Mouse (Mus musculus) C2C12 (cell line): ENCODE data around the gene Fbxo42. TPM values are rescaled to one million over a fixed set of nuclear protein-coding genes. Genes with fewer than 3 reads are reported as not detected.

ENCODE experiments used
- H3K27me3 ChIP-seq: one replicate; pipeline ENCODE4 v1.6.1; 2011; ENCODE audit not compliant: control insufficient read depth, insufficient read depth, insufficient read length
- H3K36me3 ChIP-seq: one replicate; pipeline ENCODE4 v1.6.1; 2011; ENCODE audit not compliant: control insufficient read depth, insufficient read depth
- H3K4me3 ChIP-seq: one replicate; pipeline ENCODE4 v1.5.1; 2011; ENCODE audit warnings: mild to moderate bottlenecking, control low read depth; ENCODE audit not compliant: poor library complexity, insufficient read depth, severe bottlenecking
- H3K79me2 ChIP-seq: one replicate; pipeline ENCODE4 v1.6.1; 2011; ENCODE audit not compliant: control insufficient read depth, insufficient read depth
- H3K79me3 ChIP-seq: one replicate; pipeline ENCODE4 v1.6.1; 2011; ENCODE audit warnings: low read depth, control low read depth
- H3ac ChIP-seq: one replicate; pipeline ENCODE3; 2011; ENCODE audit warnings: low read depth; ENCODE audit not compliant: control insufficient read depth, insufficient read length
- CEBPB ChIP-seq: IDR thresholded peaks from one replicate; pipeline ENCODE4 v1.6.1; 2011; ENCODE audit warnings: low read depth, mild to moderate bottlenecking, control low read depth, moderate library complexity
- CTCF ChIP-seq: IDR thresholded peaks from one replicate; pipeline ENCODE4 v1.5.1; 2011; ENCODE audit not compliant: control insufficient read depth, insufficient read depth, insufficient read length
- FOSL1 ChIP-seq: IDR thresholded peaks from one replicate; pipeline ENCODE4 v1.8.0; 2011; ENCODE audit warnings: mild to moderate bottlenecking, low read length; ENCODE audit not compliant: poor library complexity, insufficient read depth, severe bottlenecking
- MAX ChIP-seq: IDR thresholded peaks from one replicate; pipeline ENCODE4 v1.6.1; 2011; ENCODE audit warnings: mild to moderate bottlenecking, control low read depth
- MYOD1 ChIP-seq: IDR thresholded peaks from one replicate; pipeline ENCODE4 v1.6.1; 2011; ENCODE audit warnings: low read depth; ENCODE audit not compliant: control insufficient read depth, insufficient read length
- MYOG ChIP-seq: IDR thresholded peaks from one replicate; pipeline ENCODE4 v1.6.1; 2011; ENCODE audit not compliant: control insufficient read depth, insufficient read length; ENCODE audit errors: extremely low read depth
- USF1 ChIP-seq: IDR thresholded peaks from one replicate; pipeline ENCODE4 v1.6.1; 2011; ENCODE audit warnings: low read depth, mild to moderate bottlenecking, control low read depth, moderate library complexity
- polyA plus RNA-seq: library from polyadenylated mRNA; unstranded; fragments of >200 nt; fragmentation: generic; extraction: Trizol; gene quantifications from one replicate; pipeline ENCODE4 v1.2.1, GENCODE M21; 2012; ENCODE audit warnings: missing spikeins

Fbxo42 gene
- polyA plus RNA-seq, 1 experiment = 11.6 TPM

GRCm38 (mm10) chr4:141236856-141237255 lies 89.1 kb downstream of the Fbxo42 start:
- H3K79me2 ChIP-seq = peaks cover 9% of the 10 kb centered on the region
- H3K27me3 ChIP-seq = no peaks in the 10 kb centered on the region
- H3ac ChIP-seq = no peak overlapping the region
- no peak overlapping the region for H3K4me3 ChIP-seq
- TF ChIP-seq MAX = no peak
- no peak for TF ChIP-seq CEBPB
- no peak for TF ChIP-seq MYOD1
- no peaks in the 10 kb centered on the region for H3K36me3 ChIP-seq
- peaks cover 2% of the 10 kb centered on the region for H3K79me3 ChIP-seq

DNA sequence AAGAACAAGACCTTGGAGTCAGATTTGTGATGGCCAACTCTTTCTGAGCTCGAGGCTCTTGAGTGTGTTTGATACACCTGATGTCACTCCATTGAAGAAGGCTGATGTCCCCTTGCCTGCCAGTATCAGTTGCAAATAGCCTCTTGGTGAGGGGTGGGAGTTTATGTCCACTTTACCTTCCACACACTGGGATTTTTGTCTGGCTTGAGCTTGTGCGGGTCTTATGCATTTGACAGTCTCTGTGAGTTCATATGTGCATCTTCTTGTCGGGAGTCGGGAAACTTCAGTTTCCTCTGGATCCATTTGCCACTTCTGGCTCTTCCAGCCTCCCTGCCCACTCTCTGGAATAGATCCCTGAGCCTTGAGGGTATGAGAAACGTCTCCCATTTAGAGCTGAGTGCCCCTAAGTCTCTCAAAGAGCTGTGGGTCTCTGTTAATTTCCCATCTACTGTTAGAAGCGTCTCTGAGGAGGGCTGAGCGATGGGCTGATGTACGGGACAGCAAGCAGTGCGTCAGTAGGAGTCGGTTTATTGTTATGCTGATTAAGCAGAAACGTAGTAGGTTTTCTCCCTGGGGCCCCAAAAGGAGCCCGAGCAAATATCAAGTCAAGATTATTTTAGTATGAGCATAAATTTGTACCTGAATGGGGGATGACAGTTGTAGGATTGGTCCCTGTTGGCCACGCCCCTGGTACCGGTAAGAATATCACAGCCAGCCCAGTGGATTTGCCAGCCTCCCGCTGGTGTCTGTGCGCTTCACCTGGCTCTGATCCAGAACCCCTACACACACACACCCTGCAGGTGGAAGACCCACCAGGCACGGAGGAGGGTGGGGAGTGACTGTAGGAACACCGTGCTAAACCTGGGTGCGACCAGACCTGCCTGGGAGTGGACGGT lies 91.0 kb downstream of the Fbxo42 start:
- Histone ChIP-seq H3K79me2 (peaks cover 9% of the 10 kb centered on the region), H3K27me3 (no peaks in the 10 kb centered on the region)

GRCm38 (mm10) chr4:141239388-141240125 lies 91.8 kb downstream of the Fbxo42 start, which contains the start of gene Arhgef19:
Arhgef19 (plus strand) TSS chr4:141239499.
- Histone ChIP-seq H3K27me3 (no peaks in the 10 kb centered on the region), H3K79me2 (peaks cover 9% of the 10 kb centered on the region), H3K79me3 (peaks cover 5% of the 10 kb centered on the region)

More for the DNA sequence above, 91.0 kb downstream of the Fbxo42 start:
- H3K36me3 ChIP-seq = no peaks in the 10 kb centered on the region
- TF ChIP-seq FOSL1 = no peak
- no peak for TF ChIP-seq MAX
- no peak for TF ChIP-seq USF1
- TF ChIP-seq CTCF = no peak
- H3K79me3 ChIP-seq = peaks cover 5% of the 10 kb centered on the region
- H3ac ChIP-seq = peak overlapping the region; percentile 38
- H3K4me3 ChIP-seq = no peak overlapping the region

DNA sequence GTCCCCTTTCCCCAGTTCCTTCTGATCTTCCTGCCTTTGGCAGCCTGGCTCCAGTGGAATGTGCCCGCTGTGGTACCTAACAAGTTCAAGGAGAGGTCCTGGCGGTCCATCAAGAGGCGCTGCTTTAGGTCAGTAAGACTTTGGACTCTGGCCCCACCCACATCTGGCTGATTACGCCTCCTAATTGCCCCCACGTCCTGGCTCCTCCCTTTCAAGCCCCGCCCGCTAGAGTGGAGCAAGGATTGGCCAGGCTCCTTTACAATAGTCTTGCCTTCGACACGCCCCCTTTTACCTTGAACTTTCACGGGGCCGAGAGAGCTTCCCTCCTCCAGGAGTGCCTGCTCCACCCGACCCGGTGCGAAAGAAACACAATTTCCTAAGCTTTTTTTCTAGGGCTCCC lies 92.9 kb downstream of the Fbxo42 start:
- Histone ChIP-seq H3K79me2 (peaks cover 12% of the 10 kb centered on the region), H3K4me3 (no peak overlapping the region), H3ac (no peak overlapping the region), H3K79me3 (peaks cover 5% of the 10 kb centered on the region), H3K27me3 (no peaks in the 10 kb centered on the region), H3K36me3 (no peaks in the 10 kb centered on the region)
- TF ChIP-seq CTCF (no peak), MYOD1 (no peak), CEBPB (no peak), FOSL1 (no peak), MYOG (no peak), MAX (no peak), USF1 (no peak)

More at GRCm38 (mm10) chr4:141239388-141240125, 91.8 kb downstream of the Fbxo42 start, which contains the start of gene Arhgef19:
- Histone ChIP-seq H3K4me3 (peak within 1 kb of the TSS; percentile 33), H3ac (peak within 1 kb of the TSS; percentile 62), H3K36me3 (no peaks in the 10 kb centered on the region)
- no peak for TF ChIP-seq CEBPB
- TF ChIP-seq FOSL1 = no peak
- no peak for TF ChIP-seq CTCF
- peak; percentile 86 for TF ChIP-seq MYOD1
- no peak for TF ChIP-seq MYOG
- TF ChIP-seq MAX = no peak

DNA sequence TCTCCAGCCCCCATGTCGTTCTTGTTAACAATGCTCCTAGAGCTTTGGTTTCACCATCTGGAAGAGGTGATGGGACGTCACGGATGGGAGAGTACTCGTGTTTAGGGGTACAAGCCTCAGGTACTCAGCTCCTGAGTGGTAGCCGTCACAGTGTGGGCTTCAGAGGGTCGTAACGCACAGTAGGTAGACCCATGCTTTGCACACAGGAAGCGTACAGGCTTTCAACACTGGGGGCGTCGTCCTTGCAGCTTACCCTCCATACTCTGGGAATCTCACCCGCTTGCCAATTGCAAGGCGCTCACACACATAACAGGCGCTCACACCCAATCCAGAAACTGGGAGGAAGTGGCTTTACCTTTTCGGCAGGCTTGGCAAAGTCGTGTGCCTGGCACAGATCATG lies 94.1 kb downstream of the Fbxo42 start:
- H3K79me2 ChIP-seq = peaks cover 19% of the 10 kb centered on the region
- H3K79me3 ChIP-seq = peaks cover 5% of the 10 kb centered on the region
- TF ChIP-seq CTCF (no peak), USF1 (no peak), MAX (no peak), FOSL1 (no peak), MYOD1 (no peak), CEBPB (no peak), MYOG (no peak)
- no peaks in the 10 kb centered on the region for H3K36me3 ChIP-seq
- no peaks in the 10 kb centered on the region for H3K27me3 ChIP-seq
- no peak overlapping the region for H3K4me3 ChIP-seq
- H3ac ChIP-seq = no peak overlapping the region

- Histone ChIP-seq H3K79me3 (peaks cover 5% of the 10 kb centered on the region), H3ac (no peak overlapping the region), H3K4me3 (no peak overlapping the region), H3K36me3 (no peaks in the 10 kb centered on the region), H3K79me2 (peaks cover 26% of the 10 kb centered on the region), H3K27me3 (no peaks in the 10 kb centered on the region)
- TF ChIP-seq MAX (no peak), CTCF (no peak), MYOG (no peak), CEBPB (no peak), FOSL1 (no peak), USF1 (no peak), MYOD1 (no peak)
Observed at GRCm38 (mm10) chr4:141242651-141243241, 95.0 kb downstream of the Fbxo42 start.
